Mouse (Mus musculus) spleen, postnatal 36 days (tissue): Measurements from ENCODE around the gene Kremen1.

Source experiments
- DNase-seq, 2 experiments: peaks; one replicate each; pipeline ENCODE4 v3.0.0; 2022; ENCODE audit warnings: low spot score in 2 of 2, mixed read lengths in 1 of 2

Gene Kremen1

GRCm38 (mm10) chr11:5215401-5216187 lies 45.8 kb downstream of the Kremen1 start:
- DNase-seq = no peak

- DNase-seq = no peak
These were observed 46.8 kb downstream of the Kremen1 start for GRCm38 (mm10) chr11:5214483-5215040.

- DNase-seq = no peak
These were observed 58.3 kb downstream of the Kremen1 start for GRCm38 (mm10) chr11:5203054-5203453.

GRCm38 (mm10) chr11:5201799-5202680 lies 59.3 kb downstream of the Kremen1 start:
- DNase-seq = no peak

GRCm38 (mm10) chr11:5199879-5200278 lies 61.5 kb downstream of the Kremen1 start:
- no peak for DNase-seq

- DNase-seq = no peak
These were observed 64.3 kb downstream of the Kremen1 start for GRCm38 (mm10) chr11:5197068-5197467.

- no peak for DNase-seq
These were observed 64.8 kb downstream of the Kremen1 start for GRCm38 (mm10) chr11:5196583-5196982.

- DNase-seq = no peak
These were observed 67.8 kb downstream of the Kremen1 start for GRCm38 (mm10) chr11:5193576-5193881.

- no peak for DNase-seq
These were observed 68.3 kb downstream of the Kremen1 start for GRCm38 (mm10) chr11:5192840-5193575.

GRCm38 (mm10) chr11:5192084-5192516 lies 69.3 kb downstream of the Kremen1 start:
- DNase-seq = no peak

- no peak for DNase-seq
These were observed 72.0 kb downstream of the Kremen1 start for GRCm38 (mm10) chr11:5189239-5189933.

GRCm38 (mm10) chr11:5188170-5188569 lies 73.2 kb downstream of the Kremen1 start:
- no peak for DNase-seq

- DNase-seq = no peak
These were observed 76.5 kb downstream of the Kremen1 start for GRCm38 (mm10) chr11:5184832-5185231.

GRCm38 (mm10) chr11:5184250-5184649 lies 77.1 kb downstream of the Kremen1 start:
- DNase-seq = no peak

- DNase-seq = no peak
These were observed 78.5 kb downstream of the Kremen1 start for GRCm38 (mm10) chr11:5182870-5183269.

- peak; percentile 79 to 82 for DNase-seq
These were observed 79.4 kb downstream of the Kremen1 start for GRCm38 (mm10) chr11:5181850-5182404.

- no peak for DNase-seq
These were observed 82.0 kb downstream of the Kremen1 start for GRCm38 (mm10) chr11:5179391-5179790.

- peak; percentile 86 for DNase-seq
These were observed 84.2 kb downstream of the Kremen1 start for GRCm38 (mm10) chr11:5177171-5177570.

GRCm38 (mm10) chr11:5176685-5177084 lies 84.7 kb downstream of the Kremen1 start:
- no peak for DNase-seq

GRCm38 (mm10) chr11:5175866-5176265 lies 85.5 kb downstream of the Kremen1 start:
- DNase-seq = no peak

- DNase-seq = no peak
These were observed 86.2 kb downstream of the Kremen1 start for GRCm38 (mm10) chr11:5175141-5175540.
